Mouse (Mus musculus) kidney, adult 2 months (tissue): ENCODE measurements at regions not wholly inside any gene's neighbourhood (a gene's known extent, or its start where the extent isn't known, plus 50 kb on each side); places are given as distances from the start of the nearest gene placed in this dataset.

Source experiments
- CTCF ChIP-seq: fragments of 200-500 bp; conservative IDR thresholded peaks from 2 replicates; pipeline ENCODE4 v1.5.1; 2011; ENCODE audit warnings: low read depth, mild to moderate bottlenecking, control low read depth, low read length, moderate library complexity, mixed read lengths; ENCODE audit not compliant: insufficient read depth, insufficient read length
- POLR2A ChIP-seq: fragments of 200-500 bp; IDR thresholded peaks from one replicate; pipeline ENCODE4 v1.6.1; 2011; ENCODE audit warnings: low read depth, low read length, control low read depth

GRCm38 (mm10) chr10:8972789-8973551 lies 87.1 kb upstream of the Sash1 start:
- no peak for TF ChIP-seq POLR2A
- TF ChIP-seq CTCF, result no peak
